Mouse (Mus musculus): Measurements from ENCODE around the gene B4gat1.
"Not testable (repeated sequence)": the region's sequence is repeated elsewhere in the genome, so short reads cannot be mapped to it uniquely, and the experiment has no call there.

Gene B4gat1

DNA sequence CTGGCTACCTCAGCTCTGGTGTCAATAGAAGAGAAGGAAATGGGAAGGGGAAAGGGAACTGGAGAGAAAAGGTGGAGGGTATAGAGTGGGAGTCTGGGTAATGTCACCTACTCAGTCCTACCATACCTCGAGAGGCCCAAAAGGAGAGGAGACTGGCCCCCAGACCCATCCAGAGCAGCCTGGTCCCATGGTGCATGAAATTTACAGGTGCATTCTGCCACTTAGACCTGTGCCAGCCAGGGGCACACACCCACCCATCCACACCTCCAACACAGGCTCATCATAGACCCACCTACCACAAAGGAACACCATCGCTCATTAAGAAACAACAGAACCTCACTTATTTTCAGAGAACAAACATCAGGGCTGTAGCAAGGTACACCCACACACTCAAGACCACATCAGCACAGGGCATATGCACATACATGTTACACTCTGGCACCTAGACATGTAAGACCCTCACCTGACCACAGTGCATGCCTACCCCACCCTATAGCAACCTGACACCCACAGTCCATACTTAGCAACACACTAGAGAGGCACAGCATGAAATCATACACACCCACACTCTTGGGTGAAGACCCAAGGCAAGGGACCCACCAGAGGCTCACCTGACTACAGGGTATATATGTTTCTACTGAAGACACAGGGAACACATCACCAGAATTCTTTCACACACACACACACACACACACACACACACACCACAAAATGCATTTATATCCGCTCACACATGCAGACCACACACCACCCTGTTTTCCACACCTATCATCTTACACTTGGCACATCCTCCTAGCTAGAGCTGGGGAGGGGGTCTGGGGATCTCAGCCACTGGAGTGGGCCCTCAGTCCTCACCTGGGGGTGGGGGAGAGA is 45.6 kb downstream of the B4gat1 start:
- no peak for DNase-seq (ENCODE audit: low read depth, low spot score)

DNA sequence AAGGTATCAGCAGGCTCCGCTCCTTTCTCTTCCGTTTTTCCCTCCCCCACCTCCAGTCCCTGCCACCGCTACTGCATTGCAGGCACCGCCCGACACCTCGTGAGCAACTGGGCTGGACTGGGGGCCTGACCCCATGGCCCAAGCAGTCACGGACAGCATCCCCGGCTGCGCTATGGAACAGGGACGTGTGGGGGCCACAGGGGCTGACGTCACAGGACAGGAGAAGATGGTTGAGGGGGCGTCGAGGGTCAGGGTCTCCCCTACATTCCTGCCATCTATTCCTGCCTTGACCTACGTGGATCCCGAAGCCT is 46.2 kb downstream of the B4gat1 start:
- no peak for DNase-seq (ENCODE audit: low read depth, low spot score)

DNA sequence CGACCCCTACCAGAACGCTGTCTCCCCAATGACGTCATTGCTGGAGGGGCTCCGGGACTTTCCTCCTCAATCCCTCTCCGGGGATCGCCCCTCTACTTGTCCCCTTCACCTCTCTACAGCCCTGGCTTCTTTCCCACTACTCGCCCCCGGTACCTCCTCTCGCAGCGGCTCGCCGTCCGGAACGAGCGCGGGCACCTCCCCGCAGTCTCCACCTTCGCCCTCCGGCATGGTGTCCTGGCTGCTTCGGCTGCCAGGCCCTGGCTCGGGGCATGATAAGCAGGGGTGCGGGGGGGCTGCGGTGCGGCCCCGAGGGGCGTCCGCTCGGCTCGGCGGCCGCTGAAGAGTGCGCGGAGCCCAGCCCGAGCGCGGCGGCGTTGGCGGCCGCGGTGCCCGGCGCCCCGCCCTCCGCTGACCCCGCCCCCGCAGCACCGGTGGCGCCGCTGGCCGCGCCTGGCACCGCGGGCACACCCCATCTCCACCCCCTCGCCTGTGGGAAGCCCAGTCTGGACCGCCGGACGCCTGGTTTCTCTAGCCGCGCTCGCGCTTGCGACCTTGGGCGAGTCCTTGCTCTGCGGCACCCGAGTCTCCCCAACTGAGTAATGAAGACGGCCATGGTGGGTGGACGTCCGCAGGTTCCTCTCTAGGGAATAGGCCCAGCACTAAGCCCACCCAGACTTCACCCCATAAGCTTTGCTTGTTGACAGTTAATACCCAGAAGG is 46.7 kb downstream of the B4gat1 start, which contains the start of gene Tmem151a:
Gene Tmem151a, minus strand, starts transcription at position 387 of the 719 bp plus-strand sequence.
- no peak for DNase-seq (ENCODE audit: low read depth, low spot score)

DNA sequence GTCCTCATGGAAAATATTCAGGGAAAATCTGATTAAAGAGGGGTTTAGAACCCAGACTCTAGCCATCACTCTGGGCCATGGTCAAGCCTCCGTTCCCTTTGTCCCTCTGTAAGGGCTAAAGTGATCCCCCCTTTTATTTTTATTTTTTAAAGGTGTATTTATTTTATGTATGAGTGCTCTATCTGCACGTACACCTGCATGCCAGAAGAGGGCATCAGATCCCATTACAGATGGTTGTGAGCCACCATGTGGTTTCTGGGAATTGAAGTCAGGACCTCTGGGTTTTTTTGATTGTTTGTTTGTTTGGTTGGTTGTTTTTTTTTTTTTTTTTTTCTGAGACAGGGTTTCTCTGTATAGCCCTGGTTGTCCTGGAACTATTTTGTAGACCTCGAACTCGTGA is 47.9 kb downstream of the B4gat1 start:
- DNase-seq (ENCODE audit: low read depth, low spot score): not testable (repeated sequence)

DNA sequence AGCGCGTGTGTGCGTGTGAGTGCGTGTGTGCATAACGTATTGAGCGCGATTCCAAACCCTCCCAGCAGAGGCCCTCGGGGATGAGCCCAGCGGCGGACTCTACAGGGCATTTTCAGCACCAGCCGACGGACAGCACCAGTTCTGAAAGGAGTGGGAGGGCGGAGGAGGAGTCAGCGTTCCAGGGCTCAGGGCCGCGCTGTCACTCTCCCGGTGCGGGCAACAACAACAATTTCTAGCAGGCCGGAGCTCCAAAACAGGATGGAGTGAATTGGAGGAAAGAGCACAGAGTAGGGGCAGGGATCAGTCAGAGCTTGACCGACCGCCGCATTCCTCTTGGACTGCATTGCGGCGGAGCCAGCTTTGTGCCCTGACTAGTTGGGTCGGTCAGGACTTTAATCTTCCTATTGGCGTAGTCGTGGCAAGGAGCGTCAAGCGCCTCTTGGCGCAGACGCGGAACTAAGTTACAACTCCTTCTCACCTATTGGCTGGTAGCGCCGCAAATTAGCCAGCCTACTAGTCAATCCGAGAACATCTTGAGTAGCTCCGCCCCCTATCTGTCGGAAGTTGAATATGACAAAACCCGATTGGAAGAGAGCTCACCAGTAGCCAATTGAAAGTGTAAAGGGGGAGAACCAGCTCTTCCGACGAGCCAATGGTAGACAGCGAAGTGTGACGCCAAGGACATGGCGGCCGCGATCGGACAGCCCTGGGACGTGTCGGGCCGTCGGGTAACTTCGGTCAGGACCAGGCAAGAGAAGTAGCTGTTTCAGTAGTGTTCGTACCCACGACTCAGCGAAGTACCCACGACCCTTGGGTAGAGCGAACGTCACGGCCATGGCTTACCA is 49.5 kb downstream of the B4gat1 start, which contains the start of gene Yif1a:
Gene Yif1a, plus strand, starts transcription at position 655 of the 845 bp plus-strand sequence.
- peak; percentile 98 for DNase-seq (ENCODE audit: low read depth, low spot score)

DNA sequence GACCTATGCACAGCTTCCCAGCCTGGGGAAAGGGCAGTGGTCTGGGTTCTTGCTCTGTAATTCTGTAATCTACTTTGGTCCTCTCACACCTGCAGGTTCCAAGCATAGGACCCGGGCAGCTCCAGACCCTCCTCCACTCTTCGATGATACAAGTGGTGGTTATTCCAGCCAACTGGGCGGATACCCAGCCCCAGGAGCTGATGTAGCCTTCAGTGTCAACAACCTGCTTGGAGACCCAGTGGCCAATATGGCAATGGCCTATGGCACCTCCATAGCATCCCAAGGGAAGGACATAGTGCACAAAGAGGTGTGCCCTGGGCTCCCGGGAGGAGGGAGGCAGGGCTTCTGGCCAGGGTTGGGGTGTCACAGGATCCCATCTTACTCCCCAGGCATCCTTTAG is 50.7 kb downstream of the B4gat1 start:
- DNase-seq (ENCODE audit: low read depth, low spot score): no peak
